Mouse (Mus musculus): ENCODE measurements around the gene Parp1.

DNA sequence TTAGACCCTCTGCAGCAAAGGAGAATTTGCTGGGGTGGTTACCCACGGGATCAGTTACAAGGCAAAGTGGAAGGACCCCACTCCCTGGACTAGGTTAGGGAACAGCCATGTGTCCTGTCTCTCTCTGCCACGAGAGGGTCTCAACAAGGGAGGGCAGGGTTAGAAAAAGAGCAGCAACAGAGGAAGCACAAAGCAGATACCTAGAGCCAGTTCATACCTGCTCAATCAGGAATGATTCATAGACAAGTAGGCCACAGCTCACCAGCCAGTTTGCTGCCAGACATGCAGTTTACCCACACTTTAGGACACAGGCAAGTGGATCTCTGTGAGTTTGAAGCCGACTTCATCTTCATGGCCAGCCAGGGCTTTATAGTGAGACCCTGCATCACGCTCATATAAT is 963 bp upstream of the Parp1 start:
- TF ChIP-seq CTCF (IDR thresholded peaks at IDR 0.05; ENCODE audit: low read depth) (no peak), EP300 (IDR thresholded peaks at IDR 0.05; ENCODE audit: low read depth) (no peak)
